Mouse (Mus musculus): ENCODE results near the gene B3galt2. TPM values are rescaled to one million over a fixed set of nuclear protein-coding genes. Genes with fewer than 3 reads are reported as not detected.
"Not testable (repeated sequence)": the region's sequence is repeated elsewhere in the genome, so short reads cannot be mapped to it uniquely, and the experiment has no call there.

Gene B3galt2
- polyA plus RNA-seq, 1 experiment from 2014 or later, result 0.70 TPM

DNA sequence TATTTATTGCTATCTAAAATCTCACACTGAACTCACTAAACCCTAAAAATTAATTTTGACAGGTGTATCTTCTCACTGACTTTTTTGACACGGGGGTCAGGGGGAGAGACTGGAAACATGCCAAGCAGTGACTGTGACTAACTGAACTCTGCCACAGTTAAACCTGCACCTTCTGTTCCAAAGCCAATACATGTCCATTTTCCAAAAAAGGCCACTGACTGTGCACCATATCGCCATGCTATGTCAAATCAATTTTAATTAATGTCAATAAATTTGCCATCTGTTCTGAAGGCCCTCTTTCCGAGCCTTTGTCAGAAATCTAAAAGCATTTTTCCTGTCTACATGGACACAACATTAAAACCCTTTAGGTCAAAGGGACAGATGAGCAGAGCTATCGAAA, 4.9 kb downstream of the B3galt2 start:
- Histone ChIP-seq H3K9ac (replicated peaks) (no peak overlapping the region), H3K4me2 (no peak overlapping the region), H3K4me3 (replicated peaks) (no peak overlapping the region), H3K36me3 (peaks cover 4% of the 10 kb centered on the region), H3K27ac (no peak overlapping the region), H3K9me3 (no peaks in the 10 kb centered on the region), H3K27me3 (no peaks in the 10 kb centered on the region), H3K4me1 (replicated peaks) (peaks cover 8% of the 10 kb centered on the region; the same call in 1 of the 2 replicates)
- ATAC-seq (ENCODE audit: insufficient number of reproducible peaks, insufficient read depth, low FRiP score, low TSS enrichment, low read depth), result no peak
- WGBS, result 76% methylated on average over 4 of the region's 4 CpGs

DNA sequence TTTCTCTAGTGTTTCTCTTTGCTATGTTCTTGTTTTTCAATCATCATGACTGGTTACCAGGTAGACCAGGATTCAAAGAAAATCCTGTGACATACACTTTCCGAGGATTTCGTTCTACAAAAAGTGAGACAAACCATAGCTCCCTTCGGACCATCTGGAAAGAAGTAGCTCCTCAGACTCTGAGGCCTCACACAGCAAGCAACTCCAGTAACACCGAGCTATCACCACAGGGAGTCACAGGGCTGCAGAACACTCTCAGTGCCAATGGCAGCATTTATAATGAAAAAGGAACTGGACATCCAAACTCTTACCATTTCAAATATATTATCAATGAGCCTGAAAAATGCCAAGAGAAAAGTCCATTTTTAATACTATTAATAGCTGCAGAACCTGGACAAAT, 5.8 kb downstream of the B3galt2 start:
- no peak overlapping the region for H3K4me3 ChIP-seq (replicated peaks)
- H3K4me2 ChIP-seq, result no peak overlapping the region
- peaks cover 7% of the 10 kb centered on the region for H3K36me3 ChIP-seq
- H3K9ac ChIP-seq (replicated peaks), result no peak overlapping the region
- whole genome bisulfite sequencing, result 81% methylated on average over 4 of the region's 4 CpGs
- no peaks in the 10 kb centered on the region for H3K27me3 ChIP-seq
- ATAC-seq (ENCODE audit: insufficient number of reproducible peaks, insufficient read depth, low FRiP score, low TSS enrichment, low read depth), result no peak
- no peak overlapping the region for H3K27ac ChIP-seq
- 0 out of 2 replicates have a peak, but pooled peaks cover under 1% of the 10 kb centered on the region for H3K4me1 ChIP-seq (replicated peaks)
- no peaks in the 10 kb centered on the region for H3K9me3 ChIP-seq

DNA sequence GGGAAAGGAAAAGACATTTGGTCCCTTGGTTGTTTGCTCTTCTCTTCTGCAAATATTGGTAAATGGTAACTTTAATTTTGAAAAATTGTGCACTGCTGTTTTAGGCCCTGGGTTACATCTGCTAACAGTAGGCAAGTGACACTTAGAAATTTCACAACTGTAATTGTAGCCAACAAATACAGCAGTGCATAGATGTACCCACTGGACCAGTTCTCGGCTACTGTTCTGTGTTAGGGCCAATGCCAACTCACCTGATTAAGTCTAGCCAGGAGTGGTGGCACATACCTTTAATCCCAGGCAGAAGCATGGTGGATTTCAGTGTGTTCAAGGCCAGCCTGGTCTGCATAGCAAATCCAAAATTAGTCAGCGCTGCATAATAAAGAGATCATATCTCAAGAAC, 9.9 kb downstream of the B3galt2 start:
- Histone ChIP-seq H3K9me3 (no peaks in the 10 kb centered on the region), H3K27ac (no peak overlapping the region), H3K4me3 (replicated peaks) (no peak overlapping the region), H3K4me1 (replicated peaks) (no peaks in the 10 kb centered on the region), H3K36me3 (peaks cover 14% of the 10 kb centered on the region), H3K9ac (replicated peaks) (no peak overlapping the region), H3K27me3 (no peaks in the 10 kb centered on the region), H3K4me2 (no peak overlapping the region)
- no peak for ATAC-seq (ENCODE audit: insufficient number of reproducible peaks, insufficient read depth, low FRiP score, low TSS enrichment, low read depth)
- WGBS, result 94% methylated on average over 2 of the region's 2 CpGs

DNA sequence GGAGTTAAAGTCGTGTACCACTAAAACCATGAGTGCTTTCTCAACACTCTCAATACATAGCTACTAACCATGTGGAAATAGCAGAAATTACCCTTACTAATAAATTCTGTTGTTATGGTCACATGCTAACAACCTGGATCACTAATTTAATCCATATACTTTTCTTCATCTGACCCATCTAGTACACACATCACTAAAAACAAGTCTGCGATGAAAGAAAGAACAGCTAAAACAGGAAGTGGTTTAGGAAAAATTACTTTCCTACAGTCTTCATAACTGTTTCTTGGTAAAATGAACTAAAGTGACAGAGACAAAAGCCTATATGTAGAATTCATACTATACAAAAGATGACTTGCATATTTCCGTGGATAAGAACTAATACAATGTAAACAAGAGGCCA, 13.2 kb downstream of the B3galt2 start:
- Histone ChIP-seq H3K4me2 (no peak overlapping the region), H3K36me3 (peaks cover 14% of the 10 kb centered on the region), H3K9me3 (no peaks in the 10 kb centered on the region), H3K9ac (replicated peaks) (no peak overlapping the region), H3K27ac (no peak overlapping the region), H3K4me3 (replicated peaks) (no peak overlapping the region), H3K4me1 (replicated peaks) (no peaks in the 10 kb centered on the region), H3K27me3 (no peaks in the 10 kb centered on the region)
- no peak for ATAC-seq (ENCODE audit: insufficient number of reproducible peaks, insufficient read depth, low FRiP score, low TSS enrichment, low read depth)
- WGBS, result 87% methylated on average over 3 of the region's 3 CpGs

DNA sequence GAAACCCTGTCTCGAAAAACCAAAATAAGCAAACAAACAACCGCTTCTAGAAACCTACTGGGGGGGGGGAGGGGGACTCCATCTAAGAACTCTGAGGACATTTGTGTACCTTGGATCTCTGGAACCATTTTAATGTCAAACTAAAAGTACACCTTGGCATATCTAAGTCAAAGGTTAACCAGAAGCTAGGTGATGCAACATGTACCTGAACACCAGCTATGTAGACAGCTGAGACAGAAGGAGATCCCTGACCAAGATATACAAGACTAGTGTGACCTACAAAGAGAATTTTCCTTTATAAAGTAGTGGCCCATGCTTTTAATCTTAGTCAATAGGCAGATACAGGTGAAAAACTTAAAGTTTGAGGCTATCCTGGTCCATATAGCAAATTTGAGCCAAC, 22.7 kb downstream of the B3galt2 start:
- H3K9ac ChIP-seq (replicated peaks), result no peak overlapping the region
- no peak overlapping the region for H3K4me3 ChIP-seq (replicated peaks)
- no peaks in the 10 kb centered on the region for H3K9me3 ChIP-seq
- no peak overlapping the region for H3K4me2 ChIP-seq
- no peak overlapping the region for H3K27ac ChIP-seq
- H3K27me3 ChIP-seq, result no peaks in the 10 kb centered on the region
- WGBS, result 98% methylated on average over 2 of the region's 2 CpGs
- H3K36me3 ChIP-seq, result peaks cover 40% of the 10 kb centered on the region
- no peak for ATAC-seq (ENCODE audit: insufficient number of reproducible peaks, insufficient read depth, low FRiP score, low TSS enrichment, low read depth)
- no peaks in the 10 kb centered on the region for H3K4me1 ChIP-seq (replicated peaks)

DNA sequence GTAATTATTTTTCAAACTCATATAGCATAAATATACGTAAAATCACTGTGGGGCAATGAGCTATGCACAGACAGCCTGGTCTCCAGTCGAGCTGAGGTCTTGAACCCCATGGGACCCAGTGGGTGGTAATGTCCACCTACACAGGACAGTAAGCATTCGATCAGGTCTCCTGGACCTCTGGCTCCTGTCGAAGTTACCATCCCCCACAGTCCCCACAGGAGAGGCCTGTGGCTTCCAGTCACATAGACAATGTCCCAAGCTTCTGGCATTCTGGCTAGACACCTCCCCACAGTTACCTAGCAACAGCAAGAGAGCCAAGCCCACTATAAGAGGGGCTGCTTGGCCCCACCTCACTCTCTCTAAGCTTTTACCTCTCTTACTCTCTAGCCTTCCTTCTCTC, 24.3 kb downstream of the B3galt2 start:
- not testable (repeated sequence) for H3K27me3 ChIP-seq; H3K4me1 ChIP-seq (replicated peaks); H3K9ac ChIP-seq (replicated peaks); H3K27ac ChIP-seq; H3K4me3 ChIP-seq (replicated peaks); H3K9me3 ChIP-seq; ATAC-seq (ENCODE audit: insufficient number of reproducible peaks, insufficient read depth, low FRiP score, low TSS enrichment, low read depth); H3K4me2 ChIP-seq
- WGBS, result 94% methylated on average over 4 of the region's 4 CpGs
- peaks cover 49% of the 10 kb centered on the region for H3K36me3 ChIP-seq

DNA sequence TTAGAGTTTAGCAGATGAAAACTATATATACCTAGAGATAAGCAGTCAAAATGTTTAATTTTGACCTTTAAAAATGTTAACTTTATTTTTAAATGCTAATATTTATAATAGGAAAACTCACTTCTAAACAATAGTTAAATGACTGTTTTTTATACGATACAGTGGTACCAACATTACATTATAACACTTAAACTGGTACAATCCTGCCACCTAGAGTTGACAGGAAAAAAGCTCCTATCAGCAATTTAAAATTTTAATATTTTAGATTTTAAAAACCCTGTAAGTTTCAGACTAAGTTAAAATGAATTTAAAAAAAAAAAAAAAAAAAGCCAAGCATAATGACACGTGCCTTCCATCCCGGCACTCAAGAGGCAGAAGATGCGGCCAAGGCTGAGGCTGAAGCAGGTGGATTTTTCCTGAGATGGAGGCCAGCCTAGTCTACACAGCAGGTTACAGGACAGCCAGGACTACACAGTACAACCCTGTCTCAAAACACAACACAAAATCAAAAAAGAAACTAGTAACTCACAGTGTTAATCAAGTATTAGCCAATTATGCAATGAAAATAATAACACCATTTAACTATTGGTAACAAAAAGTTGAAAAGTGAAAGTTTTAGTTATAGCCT, 35.4 kb downstream of the B3galt2 start:
- no peak for ATAC-seq (ENCODE audit: insufficient number of reproducible peaks, insufficient read depth, low FRiP score, low TSS enrichment, low read depth)
- Histone ChIP-seq H3K9ac (replicated peaks) (no peak overlapping the region), H3K27me3 (no peaks in the 10 kb centered on the region), H3K9me3 (no peaks in the 10 kb centered on the region), H3K4me2 (no peak overlapping the region), H3K27ac (no peak overlapping the region), H3K36me3 (peaks cover 43% of the 10 kb centered on the region), H3K4me3 (replicated peaks) (no peak overlapping the region), H3K4me1 (replicated peaks) (no peaks in the 10 kb centered on the region)
- WGBS, result 88% methylated on average over 4 of the region's 4 CpGs

DNA sequence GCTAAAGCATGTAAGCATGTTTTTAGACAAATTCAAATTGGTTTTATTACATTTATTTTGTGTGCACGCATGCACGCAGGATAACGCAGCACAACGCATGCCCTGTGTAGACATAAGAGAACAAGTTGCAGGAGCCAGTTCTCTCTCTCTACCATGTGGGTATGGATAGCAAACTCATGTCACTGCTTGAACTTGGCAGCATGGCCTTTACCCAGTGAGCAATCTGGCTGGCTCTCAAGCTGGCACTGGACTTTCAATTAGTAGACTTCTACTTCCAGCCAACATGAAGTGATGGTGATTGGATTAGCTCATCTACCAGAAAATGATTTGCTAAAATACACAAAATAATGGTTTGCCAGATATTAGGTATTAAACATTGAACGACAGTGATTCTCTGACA, 40.6 kb downstream of the B3galt2 start:
- Histone ChIP-seq H3K36me3 (peaks cover 56% of the 10 kb centered on the region), H3K4me1 (replicated peaks) (no peaks in the 10 kb centered on the region), H3K4me2 (no peak overlapping the region), H3K4me3 (replicated peaks) (no peak overlapping the region), H3K27me3 (no peaks in the 10 kb centered on the region), H3K9me3 (no peaks in the 10 kb centered on the region), H3K9ac (replicated peaks) (no peak overlapping the region), H3K27ac (no peak overlapping the region)
- WGBS, result 96% methylated on average over 5 of the region's 5 CpGs
- no peak for ATAC-seq (ENCODE audit: insufficient number of reproducible peaks, insufficient read depth, low FRiP score, low TSS enrichment, low read depth)

DNA sequence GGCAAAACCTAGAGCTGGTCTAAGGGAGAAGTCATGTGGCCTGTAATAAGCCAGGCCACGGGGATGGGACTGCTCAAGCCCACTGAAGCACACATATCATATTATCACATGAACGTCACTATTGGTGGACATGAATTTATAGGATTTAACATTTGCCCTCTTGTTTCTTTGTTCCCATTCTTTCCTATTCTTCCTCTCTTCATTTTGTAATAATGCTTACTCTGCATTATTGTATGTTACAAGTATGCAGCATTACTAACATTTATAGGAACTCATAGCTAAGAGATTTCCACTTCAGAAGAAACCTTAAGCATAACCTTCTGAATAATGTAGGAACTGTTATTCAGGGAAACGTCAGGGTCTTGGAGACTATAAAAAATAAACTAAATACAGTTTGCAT, 44.4 kb downstream of the B3galt2 start:
- no peak overlapping the region for H3K9ac ChIP-seq (replicated peaks)
- no peak overlapping the region for H3K27ac ChIP-seq
- no peaks in the 10 kb centered on the region for H3K9me3 ChIP-seq
- no peaks in the 10 kb centered on the region for H3K27me3 ChIP-seq
- no peak overlapping the region for H3K4me2 ChIP-seq
- WGBS, result 91% methylated on average over 3 of the region's 3 CpGs
- H3K36me3 ChIP-seq, result peaks cover 61% of the 10 kb centered on the region
- no peak overlapping the region for H3K4me3 ChIP-seq (replicated peaks)
- no peak for ATAC-seq (ENCODE audit: insufficient number of reproducible peaks, insufficient read depth, low FRiP score, low TSS enrichment, low read depth)
- no peaks in the 10 kb centered on the region for H3K4me1 ChIP-seq (replicated peaks)

DNA sequence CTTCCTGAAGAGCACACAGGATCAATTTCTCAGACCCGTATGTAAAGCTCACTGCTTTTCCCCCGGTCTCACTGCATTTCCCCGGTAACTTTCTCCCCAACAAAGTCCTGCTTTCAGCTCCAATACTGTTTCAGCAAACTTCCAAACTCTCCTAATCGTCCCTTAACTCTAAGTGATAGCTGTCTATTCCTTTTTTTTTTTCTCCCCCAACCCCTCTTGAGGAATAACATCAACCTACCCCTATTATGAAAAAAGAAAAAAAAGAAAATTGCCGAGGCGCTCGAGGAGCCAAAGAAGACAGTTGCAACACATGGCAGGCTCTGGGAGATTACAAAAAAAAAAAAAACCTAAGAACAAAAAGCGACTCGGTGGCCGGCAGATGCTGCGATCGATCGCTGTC, 61.3 kb downstream of the B3galt2 start:
- no peak for ATAC-seq (ENCODE audit: insufficient number of reproducible peaks, insufficient read depth, low FRiP score, low TSS enrichment, low read depth)
- Histone ChIP-seq H3K27ac (peak overlapping the region; percentile 89), H3K4me2 (peak overlapping the region; percentile 65), H3K4me3 (replicated peaks) (peak overlapping the region; percentile 73), H3K9ac (replicated peaks) (peak overlapping the region; percentile 89), H3K9me3 (no peaks in the 10 kb centered on the region), H3K36me3 (peaks cover 15% of the 10 kb centered on the region), H3K4me1 (replicated peaks) (0 out of 2 replicates have a peak, but pooled peaks cover 5% of the 10 kb centered on the region), H3K27me3 (no peaks in the 10 kb centered on the region)
- under 1% methylated on average over 13 of the region's 13 CpGs for WGBS

DNA sequence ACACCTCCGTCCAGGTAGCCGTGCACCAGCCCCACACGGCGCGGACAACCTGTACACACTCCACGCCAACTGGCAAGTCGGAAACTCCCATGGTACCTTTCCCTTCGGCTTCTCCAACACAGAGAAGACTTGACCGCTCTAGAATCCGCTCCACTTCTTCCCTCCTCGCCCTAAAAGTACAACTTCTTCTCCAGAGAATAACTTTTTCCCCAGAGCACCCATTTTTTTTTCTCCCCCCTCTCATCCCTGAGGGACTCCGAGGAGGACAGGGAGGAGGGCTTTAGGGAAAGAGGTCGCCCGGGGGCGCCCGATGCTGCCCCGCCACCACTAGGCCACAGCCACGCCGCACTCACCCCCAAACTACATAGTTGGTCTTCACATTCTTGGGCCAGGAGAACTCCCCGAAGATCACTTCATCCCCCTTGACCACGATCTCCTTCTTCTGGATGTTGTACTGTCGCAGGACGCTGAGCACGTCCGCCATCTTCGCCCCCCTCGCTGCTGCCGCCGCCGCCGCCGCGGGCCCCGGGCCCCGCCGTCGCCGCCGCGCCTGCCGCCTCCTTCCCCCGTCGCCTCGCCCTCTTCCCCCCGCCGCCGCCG, 61.8 kb downstream of the B3galt2 start:
- H3K4me3 ChIP-seq (replicated peaks), result peak overlapping the region; percentile 73
- 0 out of 2 replicates have a peak, but pooled peaks cover 5% of the 10 kb centered on the region for H3K4me1 ChIP-seq (replicated peaks)
- peaks cover 11% of the 10 kb centered on the region for H3K36me3 ChIP-seq
- peak overlapping the region; percentile 89 for H3K27ac ChIP-seq
- H3K27me3 ChIP-seq, result no peaks in the 10 kb centered on the region
- H3K9ac ChIP-seq (replicated peaks), result peak overlapping the region; percentile 89
- WGBS, result under 1% methylated on average over 48 of the region's 48 CpGs
- peak; percentile 73 for ATAC-seq (ENCODE audit: insufficient number of reproducible peaks, insufficient read depth, low FRiP score, low TSS enrichment, low read depth)
- H3K9me3 ChIP-seq, result no peaks in the 10 kb centered on the region
- peak overlapping the region; percentile 65 for H3K4me2 ChIP-seq

Data from limb, embryonic 12.5 days (tissue).